Mouse (Mus musculus) kidney, adult 8-10 months (tissue): ENCODE measurements around the gene Zranb3.
"Not testable (repeated sequence)": the region's sequence is repeated elsewhere in the genome, so short reads cannot be mapped to it uniquely, and the experiment has no call there.

ENCODE experiments used
- DNase-seq, 2 experiments: peaks; one replicate each; pipeline ENCODE4 v3.0.0; 2022

Zranb3 gene

DNA sequence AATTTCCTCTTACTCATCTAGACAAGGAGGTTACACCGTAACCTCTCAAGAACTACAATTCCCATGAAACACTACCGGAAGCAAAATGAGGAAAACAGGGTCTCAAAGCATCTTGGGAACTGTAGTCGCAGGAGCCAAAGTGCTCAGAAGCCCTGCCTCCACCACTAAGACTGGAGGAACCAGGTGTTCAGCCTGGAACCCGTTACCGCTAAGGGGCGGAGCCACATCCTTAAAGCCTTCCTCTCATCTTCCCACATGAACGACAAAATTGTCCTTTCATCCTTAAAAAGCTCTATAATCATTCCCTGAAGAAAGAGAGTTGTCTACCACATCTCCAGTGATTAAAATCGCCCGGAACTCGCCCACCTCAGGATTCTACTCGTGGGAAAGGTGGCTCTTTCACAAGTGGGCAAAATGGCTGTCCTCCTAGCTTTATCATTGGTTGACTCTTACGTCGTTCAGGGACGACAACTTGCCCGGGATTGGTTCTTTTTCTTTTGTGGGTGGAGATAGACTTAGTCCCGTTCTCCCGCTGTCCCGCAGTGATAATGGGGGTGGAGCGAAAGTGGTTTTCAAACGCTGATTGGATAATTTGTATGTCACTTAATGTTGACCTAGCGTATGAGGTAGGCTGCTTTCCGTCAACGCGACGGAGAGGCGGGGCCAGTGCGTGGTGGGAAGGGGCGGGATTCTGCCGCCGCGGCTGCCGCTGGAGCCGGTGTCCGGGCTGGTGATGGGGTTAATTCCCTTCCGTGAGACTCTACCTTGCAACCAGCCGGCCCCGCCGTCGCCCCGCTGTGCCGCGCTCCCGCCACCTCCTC lies at the start of gene Zranb3, which contains the start of gene R3hdm1:
Gene Zranb3 (minus strand): TSS at position 407 of the 821 bp plus-strand sequence.
Gene R3hdm1 (plus strand): TSS at position 661 of the 821 bp plus-strand sequence.
- peak; percentile 99 to 100 for DNase-seq

DNA sequence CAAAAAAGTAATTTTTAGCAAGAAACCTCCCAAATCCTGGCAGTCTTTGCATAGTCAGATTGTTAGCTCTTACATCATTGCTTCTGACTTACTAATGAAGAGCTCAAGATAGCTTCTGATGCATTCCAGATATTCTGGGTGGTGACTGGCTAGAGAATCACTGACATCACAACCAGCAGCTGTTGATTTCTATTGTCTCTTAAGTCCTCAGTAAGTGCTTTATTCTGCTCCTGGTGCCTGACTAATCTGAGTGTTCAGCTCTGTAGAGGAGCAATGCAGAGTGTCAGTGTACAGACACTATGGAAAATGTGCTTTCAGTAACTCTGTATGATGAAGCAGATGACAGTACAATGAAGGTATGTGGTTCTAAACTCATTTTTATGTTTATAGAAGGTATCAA lies 38.9 kb upstream of the Zranb3 start:
- DNase-seq: no peak

DNA sequence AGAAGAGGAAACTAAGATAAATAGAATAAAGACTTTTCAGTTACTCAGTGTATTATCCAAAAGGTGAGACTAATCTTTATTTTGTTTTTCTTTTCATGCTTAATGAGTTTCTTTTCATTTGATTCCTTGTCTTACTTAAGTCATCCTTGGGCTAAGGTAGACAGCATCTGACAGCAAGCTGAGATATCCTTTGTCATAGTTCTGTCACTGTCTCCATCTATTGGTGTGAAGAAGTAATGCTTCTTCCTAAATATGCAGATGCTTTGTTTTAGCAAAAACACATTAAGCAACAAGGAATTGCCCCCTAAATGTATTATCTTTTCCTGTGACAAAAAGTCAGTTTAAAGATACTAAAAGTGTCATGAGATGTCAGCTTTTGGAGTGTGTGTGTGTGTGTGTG lies 38.2 kb upstream of the Zranb3 start:
- peak in 1 of 2 experiments; percentile 7 for DNase-seq

DNA sequence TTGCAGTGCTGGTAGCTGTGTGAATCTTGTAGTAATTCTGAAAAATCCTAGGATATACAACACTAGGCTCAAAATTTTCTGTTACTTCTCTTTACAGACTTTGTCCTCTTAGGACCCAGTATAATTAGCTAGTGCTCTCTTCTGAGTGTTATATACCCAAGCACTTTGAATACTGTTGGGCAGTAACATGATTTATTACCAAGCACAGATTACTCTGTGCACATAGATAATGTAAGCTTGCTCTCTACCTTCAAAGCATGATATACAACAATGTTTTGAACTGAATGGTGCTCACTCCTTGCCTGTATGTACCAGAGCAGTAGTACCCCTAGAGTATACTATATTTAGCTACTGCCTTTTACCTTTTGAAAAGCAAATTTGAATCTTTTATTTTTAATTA lies 33.4 kb upstream of the Zranb3 start:
- not testable (repeated sequence) for DNase-seq

DNA sequence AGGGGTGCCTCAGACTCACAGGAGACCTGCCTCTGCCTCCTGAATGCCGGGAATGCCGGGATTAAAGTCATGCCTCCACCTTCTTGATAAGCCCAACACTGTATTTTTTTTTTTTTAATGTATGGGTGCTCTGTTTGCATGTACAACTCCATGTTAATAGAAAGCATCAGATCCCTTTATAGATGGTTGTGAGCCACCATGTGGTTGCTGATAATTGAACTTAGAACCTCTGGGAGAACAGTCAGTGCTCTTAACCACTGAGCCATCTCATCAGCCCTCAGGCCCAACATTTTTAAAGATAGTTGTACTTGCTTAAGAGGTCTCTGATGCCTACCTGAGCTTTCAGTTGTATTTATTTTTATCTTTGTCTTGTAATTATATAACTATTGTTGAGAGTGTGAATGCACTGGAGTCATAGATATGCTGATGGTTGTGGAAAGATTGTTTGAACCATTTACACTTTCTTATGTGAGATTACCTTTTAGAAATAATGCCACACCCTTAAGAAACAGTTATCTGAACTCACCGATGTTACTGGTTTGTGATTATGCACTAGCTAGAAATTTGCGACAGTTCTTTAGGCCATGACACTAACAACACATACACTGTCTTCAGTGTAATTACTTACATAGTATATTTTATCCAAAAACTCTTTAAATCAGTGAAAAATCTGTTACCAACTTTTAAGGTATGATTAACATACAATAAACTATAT lies 18.2 kb upstream of the Zranb3 start:
- no peak for DNase-seq

DNA sequence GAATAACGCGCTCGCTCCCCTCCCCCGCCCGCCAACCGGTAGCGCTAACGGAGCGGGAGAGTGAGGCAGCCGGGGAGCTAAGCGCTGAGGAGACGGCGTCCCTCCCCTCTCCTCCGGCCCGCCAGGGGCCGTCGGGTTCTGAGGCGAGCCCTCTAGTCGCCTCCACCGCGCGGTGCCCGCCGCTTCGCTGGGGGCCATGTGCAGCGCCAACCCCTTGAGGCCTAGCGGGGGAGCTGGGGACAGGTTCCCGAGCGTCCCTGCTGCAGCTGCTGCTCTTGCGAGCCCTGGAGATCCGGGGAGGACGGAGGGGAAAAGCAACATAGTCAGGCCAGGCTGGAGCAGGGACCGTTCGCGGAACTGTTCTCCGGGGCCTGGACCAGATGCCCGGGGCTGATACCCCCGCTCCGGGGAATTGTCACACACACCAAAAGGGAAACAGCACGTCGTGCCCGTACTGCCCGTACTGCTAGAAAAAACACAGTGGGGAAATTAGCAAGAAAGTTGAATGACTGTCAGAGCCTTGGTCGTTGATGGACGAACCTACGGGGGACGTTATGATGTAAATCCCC lies 757 bp upstream of the Zranb3 start:
- DNase-seq: no peak

DNA sequence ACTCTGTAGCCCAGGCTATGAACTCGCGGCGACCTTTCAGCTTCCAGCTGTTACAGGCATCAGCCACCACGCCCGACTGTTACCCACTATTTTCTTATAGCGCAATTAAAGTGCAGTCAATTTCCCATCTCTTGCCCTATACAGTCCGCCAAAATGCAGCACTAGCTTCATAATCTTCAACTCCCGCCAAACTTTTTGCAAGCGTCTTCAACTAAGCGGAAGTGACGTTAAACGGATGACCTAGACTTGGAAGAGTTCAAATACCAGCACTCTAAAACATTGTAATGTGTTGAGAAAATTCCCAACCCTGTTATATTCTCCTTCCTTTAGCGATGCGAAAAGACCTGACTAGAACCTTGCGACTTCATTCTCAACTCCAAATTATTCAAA lies 601 bp downstream of the Zranb3 start:
- no peak for DNase-seq

DNA sequence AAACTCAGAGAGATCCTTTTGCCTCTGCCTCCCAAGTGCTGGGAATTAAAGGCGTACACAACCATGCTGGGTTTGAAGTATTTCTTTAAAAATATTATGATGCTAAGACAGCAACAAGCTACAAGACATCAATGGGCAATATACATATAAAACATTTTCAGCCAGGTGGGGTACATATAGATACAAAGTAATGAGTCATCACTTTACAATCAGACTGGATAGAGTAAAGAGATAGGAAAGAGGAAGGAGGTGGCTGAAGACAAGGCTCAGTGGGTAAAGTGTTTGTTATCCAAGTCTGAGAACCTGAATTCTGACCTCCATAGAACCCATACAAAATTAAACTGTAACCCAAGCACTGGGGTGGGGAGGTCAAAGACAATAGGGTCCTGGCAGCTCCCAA lies 4.5 kb downstream of the Zranb3 start:
- no peak for DNase-seq

DNA sequence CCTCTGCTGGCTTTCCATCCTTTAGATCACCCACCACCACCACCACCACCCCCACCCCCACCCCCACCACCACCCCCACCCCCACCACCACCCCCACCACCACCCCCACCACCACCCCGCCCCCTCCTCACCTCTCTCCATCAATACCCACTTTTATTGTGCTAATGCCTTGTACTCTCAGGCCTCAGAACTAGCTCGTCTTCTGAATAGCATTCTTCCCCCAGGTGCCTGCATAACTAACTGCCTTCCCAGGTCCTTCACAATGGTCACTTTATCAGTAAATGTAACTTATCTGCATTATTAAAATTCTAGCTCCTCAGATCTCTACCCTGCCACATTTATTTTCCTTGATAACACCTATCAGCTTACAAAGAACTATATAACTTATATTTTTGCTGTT lies 8.2 kb downstream of the Zranb3 start:
- no peak for DNase-seq

DNA sequence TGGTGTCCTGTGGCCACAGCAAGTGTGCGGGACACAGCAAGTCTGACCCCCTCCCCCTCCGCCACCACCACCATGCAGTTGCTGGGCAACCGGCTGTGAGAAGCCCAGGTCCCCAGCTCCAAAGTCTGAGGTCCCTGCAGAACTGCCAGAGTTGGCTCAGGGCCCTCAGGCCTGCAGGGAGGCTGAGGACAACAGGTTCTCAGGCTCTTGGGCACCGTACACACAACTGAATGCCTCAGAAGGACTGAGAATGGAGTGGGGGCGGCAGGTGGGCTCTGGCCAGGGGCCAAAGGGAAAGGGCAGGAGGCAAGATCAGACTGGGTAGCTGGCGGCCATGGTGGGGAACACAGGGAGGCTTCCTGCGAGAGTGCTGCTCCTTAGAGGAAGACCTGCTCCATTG lies 20.0 kb downstream of the Zranb3 start:
- peak in 1 of 2 experiments; percentile 41 for DNase-seq

DNA sequence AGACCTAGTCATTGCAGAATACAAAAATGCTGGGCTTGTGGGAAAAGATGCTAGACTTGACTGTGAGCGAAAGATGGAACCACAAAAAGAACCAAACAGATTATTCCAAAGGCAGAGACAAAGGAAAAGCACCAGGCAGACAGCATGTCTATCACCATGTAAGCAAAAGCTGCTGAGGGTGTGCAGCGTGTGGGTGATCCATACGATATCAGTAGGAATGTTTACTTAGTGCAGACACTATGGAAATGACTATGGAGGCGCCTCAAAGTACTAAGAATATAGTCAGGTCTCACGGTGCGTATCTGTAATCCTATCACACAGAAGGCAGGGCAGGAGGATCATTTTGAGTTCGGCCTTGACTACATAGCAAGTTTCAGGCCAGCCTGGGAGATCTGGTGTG lies 21.0 kb downstream of the Zranb3 start:
- no peak for DNase-seq

DNA sequence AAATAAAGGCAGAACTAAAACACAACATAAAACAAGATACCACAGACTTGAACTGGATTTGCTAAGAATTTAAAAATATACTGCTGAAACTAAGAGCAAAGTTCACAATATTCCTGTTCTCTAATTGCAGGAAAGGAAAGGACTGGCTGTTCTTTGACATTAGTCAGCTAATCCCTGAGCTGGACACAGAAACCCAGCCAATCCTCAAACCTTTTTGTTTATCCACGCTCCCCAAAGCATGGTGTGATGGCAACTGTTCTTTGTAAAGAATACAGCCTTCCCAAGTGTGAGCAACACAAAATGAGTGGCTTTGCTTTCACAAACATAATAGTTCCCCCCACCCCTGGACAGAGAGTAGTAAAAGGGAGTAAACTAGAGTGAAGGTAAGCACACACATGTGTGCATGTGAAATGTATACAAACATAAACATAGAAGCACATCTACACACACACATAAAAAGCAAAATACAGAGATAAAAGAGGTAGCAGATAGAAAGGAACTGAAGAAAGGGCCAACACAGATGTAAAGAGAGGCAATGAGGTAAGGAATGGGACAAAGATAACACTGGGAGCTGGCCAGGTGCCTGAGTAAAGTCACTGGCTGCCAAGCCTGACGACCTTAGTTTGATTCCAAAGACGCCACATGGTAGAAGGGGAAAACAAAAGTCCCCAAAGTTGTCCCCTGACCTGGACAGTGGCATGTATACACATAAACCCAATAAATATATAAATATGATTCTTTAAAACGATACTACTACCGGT lies 21.7 kb downstream of the Zranb3 start:
- no peak for DNase-seq

DNA sequence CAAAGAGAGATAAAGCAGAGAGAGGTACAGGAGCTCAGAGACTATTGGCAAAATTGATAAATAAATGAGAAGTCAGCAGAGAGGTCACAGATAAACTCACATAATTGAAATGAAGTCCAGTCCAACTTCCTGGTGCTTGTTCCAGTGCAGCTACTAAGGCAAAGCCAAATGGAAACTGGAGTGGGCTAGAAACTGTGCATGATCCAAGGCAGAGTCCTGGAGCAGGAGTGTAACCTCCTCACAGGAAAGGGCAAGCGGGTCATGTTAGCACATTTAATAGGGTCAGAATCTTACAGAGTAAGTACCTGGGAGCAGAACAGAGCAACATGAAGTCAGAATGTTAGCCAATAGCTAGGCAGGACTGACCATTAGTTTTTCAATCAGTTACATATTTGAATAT lies 24.2 kb downstream of the Zranb3 start:
- DNase-seq: no peak

DNA sequence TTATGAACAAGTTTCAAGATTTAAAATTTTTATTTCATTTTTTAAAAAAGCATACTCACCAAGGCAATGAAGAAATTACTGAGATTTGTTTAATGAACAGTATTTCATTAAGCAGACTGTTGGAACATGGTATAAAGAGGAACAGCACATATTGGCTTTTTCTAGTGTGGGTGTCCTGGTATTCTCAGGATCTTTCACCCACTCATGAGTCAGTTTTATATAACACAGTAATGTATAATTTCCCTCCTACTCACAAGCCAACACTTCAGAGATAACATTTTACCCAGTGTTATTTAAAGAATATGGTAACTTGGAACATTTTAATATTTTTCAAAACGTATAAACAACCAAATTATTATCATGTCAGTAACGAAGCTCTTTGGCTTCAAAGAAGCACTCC lies 25.1 kb downstream of the Zranb3 start:
- DNase-seq: no peak

DNA sequence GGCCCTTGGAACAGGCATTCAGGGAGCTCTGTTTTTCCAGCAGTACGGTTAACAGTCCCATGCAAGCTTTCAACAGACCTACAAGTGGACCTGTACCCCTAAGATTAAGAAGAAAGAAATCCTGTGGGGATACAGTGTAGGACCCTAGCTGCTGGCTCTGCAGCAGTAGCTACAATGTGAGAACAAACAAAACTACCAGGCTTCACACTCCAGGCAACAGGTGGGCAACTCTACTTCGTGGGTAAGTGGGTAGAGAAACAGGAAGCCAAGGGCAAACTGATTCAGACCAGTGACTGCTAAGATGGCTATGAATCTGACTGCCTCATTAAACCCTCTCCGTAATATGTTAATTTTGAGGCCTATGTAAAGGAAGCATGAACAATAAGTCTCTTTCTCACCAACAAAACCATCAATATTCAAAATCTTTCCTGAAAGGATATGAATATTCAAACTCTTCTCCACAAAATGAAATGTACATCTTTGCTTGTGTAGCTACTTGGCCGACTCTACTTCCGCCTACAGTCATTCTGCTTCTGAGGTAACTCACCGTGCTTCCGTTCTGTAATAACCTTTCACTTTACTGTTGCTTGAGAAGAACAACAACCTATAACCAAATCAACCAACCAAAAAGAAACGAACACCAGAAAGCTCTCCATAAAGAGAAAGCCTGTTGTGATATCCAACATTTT lies 25.9 kb downstream of the Zranb3 start:
- no peak for DNase-seq

DNA sequence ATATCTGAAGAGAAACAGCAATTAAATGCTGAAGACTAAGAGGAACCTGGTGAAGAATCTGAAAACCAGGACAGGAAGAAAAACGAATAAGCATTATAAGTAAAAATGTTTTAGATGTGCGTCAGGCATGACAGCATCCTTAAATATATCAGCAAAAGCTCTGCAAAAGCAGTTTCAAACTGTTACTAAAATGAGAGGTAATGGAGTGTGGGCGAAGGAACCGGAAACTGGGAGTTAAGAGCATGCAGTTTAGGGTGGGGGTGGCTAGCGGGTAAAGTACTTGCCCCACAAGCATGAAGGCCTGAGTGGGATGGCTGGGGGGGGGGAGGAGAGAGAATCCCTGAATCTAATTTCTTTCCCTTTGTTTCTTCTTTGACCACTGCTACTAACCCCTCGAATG lies 29.8 kb downstream of the Zranb3 start:
- no peak for DNase-seq

DNA sequence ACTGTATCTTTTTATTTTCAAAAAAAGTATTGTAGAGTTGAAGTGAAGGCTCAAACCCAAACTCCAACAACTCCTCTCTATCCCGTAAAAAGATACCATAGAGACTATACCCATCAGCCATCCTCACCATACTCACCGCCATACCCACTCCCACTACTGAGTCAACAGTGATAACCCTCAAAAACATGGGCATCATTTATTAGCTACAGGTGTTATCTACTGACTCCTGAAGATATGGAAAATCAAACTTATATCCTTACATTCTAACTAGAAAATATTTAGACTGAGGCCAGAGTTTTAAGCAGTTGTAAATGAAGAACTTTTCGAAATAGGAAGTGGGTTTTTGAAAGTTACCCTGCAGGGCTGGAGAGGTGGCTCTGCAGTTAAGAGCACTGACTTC lies 32.8 kb downstream of the Zranb3 start:
- no peak for DNase-seq

DNA sequence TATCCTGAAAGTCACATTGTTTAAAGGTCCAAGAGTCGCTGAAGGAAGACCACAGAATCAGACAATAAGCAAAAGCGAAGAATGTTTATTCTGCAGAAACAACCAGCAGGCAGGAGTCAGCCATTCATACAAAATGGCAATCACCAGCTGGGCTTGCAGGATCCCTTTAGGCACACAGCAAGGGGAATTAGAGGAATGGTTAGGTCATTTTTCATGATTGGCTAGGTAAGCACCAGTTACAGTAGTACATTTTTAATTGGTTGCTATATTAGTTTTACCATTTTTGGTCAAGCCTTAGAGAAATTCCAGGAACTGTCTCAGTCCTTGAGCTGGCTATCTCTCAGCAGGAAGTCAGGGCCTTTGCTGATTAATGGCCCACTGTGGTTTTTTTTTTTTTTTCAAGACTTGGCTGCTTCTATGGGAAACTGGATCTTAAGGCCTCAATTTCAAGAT lies 33.9 kb downstream of the Zranb3 start:
- DNase-seq: no peak

DNA sequence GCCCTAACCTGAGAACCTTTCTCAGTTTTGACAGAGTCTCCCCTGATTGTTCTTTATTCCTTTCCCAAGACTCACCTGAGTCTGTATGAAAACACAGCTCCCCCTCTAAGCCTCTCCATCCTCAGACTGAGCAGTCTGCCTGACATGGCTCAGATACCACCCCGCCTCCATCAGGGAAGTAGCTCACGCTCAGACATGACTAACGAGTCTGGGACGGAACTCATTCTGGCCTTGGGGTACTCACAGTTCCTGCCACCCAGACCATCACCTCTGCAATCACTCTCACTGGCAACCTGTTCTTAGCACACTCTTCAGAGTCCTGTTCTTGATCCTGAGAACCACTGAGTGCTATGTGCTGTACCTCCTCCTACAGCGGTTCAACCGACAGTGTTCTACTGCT lies 38.1 kb downstream of the Zranb3 start:
- DNase-seq: no peak

DNA sequence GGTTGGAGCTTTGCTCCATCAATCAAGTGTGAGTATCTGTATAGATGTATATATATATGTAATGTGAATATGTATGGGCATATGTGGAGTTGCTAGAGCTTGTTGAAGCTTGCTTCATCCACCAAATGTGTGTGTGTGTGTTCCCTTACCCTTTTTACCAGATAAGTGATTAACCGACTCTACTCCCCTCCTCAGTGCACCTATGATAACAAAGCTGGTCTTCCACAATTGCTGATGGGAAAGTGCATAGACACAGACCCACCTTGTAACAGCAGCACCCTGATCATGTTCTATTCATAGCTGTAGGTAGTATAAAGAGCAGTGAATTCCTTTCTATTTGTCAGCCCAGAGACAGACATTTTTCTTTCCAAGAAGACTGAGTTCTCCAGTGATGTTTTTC lies 40.7 kb downstream of the Zranb3 start:
- DNase-seq: no peak

DNA sequence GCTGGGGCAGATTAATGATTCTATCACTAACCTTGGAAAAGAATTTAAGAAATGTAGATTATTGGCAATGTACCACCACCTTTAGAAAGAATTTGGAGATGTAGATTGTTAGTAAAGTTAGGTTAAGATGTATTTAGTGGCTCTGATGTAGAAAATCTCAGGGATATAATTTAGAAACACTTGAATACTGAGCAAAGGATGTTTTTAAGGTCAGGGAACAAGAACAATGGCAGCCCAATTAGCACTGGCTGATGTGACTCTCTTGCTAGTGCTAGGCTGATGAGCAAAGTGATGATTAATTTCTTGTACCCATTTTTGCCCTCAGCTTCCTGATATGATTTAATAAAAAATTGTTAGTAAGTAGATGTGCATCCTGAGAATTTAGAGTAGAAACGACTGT lies 41.4 kb downstream of the Zranb3 start:
- DNase-seq: no peak

DNA sequence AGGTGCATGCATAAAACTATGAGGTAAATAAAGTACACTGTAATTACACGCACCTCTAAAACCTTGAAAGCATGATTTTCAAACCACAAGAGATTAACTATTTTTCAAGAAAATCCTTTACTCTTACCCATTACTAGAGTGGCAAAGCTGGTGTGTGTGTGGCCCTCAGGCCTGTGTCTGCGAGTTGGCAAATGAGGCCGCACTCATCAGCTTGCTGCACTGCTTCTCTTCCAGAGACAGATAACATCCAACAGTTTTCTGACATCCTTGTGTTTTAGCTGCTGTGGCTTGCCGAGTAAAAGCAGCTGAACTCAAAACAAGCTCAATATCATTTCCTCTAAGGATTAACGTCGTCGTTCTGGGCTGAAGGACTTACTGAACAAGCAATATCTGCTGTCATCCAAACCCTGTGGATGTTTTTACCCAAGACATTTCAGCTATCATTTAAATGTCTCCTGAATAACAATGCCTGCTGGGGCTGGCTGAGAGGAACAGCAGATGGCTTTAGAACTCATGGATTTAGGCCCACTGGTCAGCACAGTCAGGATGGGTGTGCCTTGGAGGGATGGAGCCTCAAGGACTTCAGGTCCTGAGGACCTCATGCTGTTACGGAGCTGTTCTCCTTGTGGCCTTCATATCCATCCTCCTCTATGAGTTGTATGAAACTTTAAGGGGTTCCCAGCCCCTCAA lies 42.0 kb downstream of the Zranb3 start:
- no peak for DNase-seq
